22 mouse cellular contexts compared by ENCODE assay signal in the genomic region with DNA sequence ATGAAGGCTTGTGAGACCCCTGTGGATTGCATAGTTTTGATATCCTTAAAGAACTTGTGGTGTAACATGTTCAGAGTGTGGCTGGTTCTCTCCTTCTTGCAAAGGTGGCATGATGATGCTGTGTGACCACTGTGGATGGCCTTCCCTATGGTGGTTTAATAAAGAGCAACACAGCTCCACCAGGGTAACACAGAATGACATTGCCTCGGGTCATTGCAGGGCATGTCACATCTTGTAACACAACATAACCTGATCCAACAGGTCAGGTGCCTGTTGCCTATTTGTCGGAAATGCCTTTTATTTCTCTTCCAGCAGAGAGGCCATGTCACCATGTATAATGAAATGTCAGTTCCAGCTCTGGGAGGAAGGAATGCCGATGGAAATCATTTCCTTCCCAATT.
DNase-seq lines count a peak whose midpoint lies in the region; ATAC-seq lines count a peak whose summit lies in the region.
"Had no signal": no experiment of that assay in that cellular context is flagged by ENCODE, and none has a peak within 500 bp of the region (broad histone marks: within the 10 kb centered on the region; RNA-seq: fewer than 3 reads in every experiment).

No protein-coding gene starts in this region.

- H3K36me3 ChIP-seq in embryonic facial prominence, embryonic 11.5 days (replicated peaks; ENCODE audit: control insufficient read depth, insufficient read depth, low read depth, low read length) = no peaks in the 10 kb centered on the region
- H3K36me3 ChIP-seq in limb, embryonic 11.5 days (ENCODE audit: control insufficient read depth, insufficient read depth, low read length) = no peaks in the 10 kb centered on the region
- H3K36me3 ChIP-seq: forebrain, embryonic 10.5 days; hindbrain, embryonic 15.5 days had no signal

- H3K9me3 ChIP-seq in embryonic facial prominence, embryonic 11.5 days (replicated peaks; ENCODE audit: control insufficient read depth, low read length) = no peaks in the 10 kb centered on the region
- H3K9me3 ChIP-seq in limb, embryonic 11.5 days (ENCODE audit: control insufficient read depth, low read length) = no peaks in the 10 kb centered on the region
- H3K9me3 ChIP-seq: forebrain, embryonic 10.5 days; forebrain, embryonic 13.5 days; hindbrain, embryonic 15.5 days had no signal

- no peak overlapping the region for H3K4me2 ChIP-seq in embryonic facial prominence, embryonic 11.5 days (ENCODE audit: low read depth, low read length)
- H3K4me2 ChIP-seq in limb, embryonic 11.5 days (ENCODE audit: low read depth, severe bottlenecking) = no peak overlapping the region
- H3K4me2 ChIP-seq: forebrain, embryonic 13.5 days; heart, embryonic 11.5 days; hindbrain, embryonic 15.5 days had no signal

- 25% methylated on average over 3 of the region's 3 CpGs for WGBS in embryonic facial prominence, embryonic 11.5 days
- WGBS in limb, embryonic 11.5 days = 10% methylated on average over 3 of the region's 3 CpGs

- peak; percentile 36 for DNase-seq in embryo, embryonic 10 days (ENCODE audit: low spot score)
- no peak for DNase-seq in embryo, embryonic 9.5 days (ENCODE audit: extremely low spot score)
- DNase-seq in embryo, embryonic 10.5 days (ENCODE audit: low spot score) = peak; percentile 38
- peak; percentile 14 for DNase-seq in embryonic facial prominence, embryonic 11.5 days (ENCODE audit: low spot score)
- DNase-seq in limb, embryonic 11.5 days (ENCODE audit: low spot score) = peak; percentile 43
- DNase-seq in heart, postnatal 36 days = no peak
- DNase-seq in urinary bladder, postnatal 25 days (ENCODE audit: low spot score) = no peak
- DNase-seq in adrenal gland, adult 8-10 months = no peak
- DNase-seq: adrenal gland, postnatal 10 days; adrenal gland, postnatal 36 days; cerebellum, adult 18-20 months; cerebellum, adult 9-10 months; cerebellum, postnatal 14 days; gastrocnemius, adult 2 months; gastrocnemius, postnatal 14 days; heart, adult 11 months had no signal

- no peak overlapping the region for H3K27ac ChIP-seq in embryonic facial prominence, embryonic 11.5 days (replicated peaks; ENCODE audit: low read depth, low read length)
- no peak overlapping the region for H3K27ac ChIP-seq in limb, embryonic 11.5 days (replicated peaks; ENCODE audit: low read depth, low read length)
- H3K27ac ChIP-seq: forebrain, embryonic 10.5 days; forebrain, embryonic 13.5 days; gastrocnemius, adult 2 months; hindbrain, embryonic 15.5 days had no signal

- ATAC-seq in embryonic facial prominence, embryonic 11.5 days (replicated peaks; ENCODE audit: insufficient number of reproducible peaks, low FRiP score, low TSS enrichment, low read depth) = no peak
- no peak for ATAC-seq in limb, embryonic 11.5 days (ENCODE audit: insufficient number of reproducible peaks, low FRiP score, low TSS enrichment, low read depth)
- ATAC-seq: activated CD4-positive, CD25-positive, alpha-beta regulatory T cell, adult 4 months; forebrain, embryonic 13.5 days; forebrain, embryonic 16.5 days had no signal

- H3K4me3 ChIP-seq in embryonic facial prominence, embryonic 11.5 days (ENCODE audit: low read depth, low read length) = no peak overlapping the region
- H3K4me3 ChIP-seq in limb, embryonic 11.5 days (ENCODE audit: low read depth, low read length) = no peak overlapping the region
- H3K4me3 ChIP-seq: forebrain, embryonic 10.5 days; forebrain, embryonic 13.5 days; gastrocnemius, adult 2 months; hindbrain, embryonic 15.5 days had no signal

- no peaks in the 10 kb centered on the region for H3K27me3 ChIP-seq in embryonic facial prominence, embryonic 11.5 days (ENCODE audit: control insufficient read depth, insufficient read depth, low read length)
- H3K27me3 ChIP-seq in limb, embryonic 11.5 days (ENCODE audit: control insufficient read depth, insufficient read depth, low read length) = no peaks in the 10 kb centered on the region
- H3K27me3 ChIP-seq: forebrain, embryonic 13.5 days; hindbrain, embryonic 15.5 days had no signal

- no peaks in the 10 kb centered on the region for H3K4me1 ChIP-seq in embryonic facial prominence, embryonic 11.5 days (ENCODE audit: control insufficient read depth, insufficient read depth, low read length)
- H3K4me1 ChIP-seq in limb, embryonic 11.5 days (ENCODE audit: control insufficient read depth, insufficient read depth, low read length) = peaks cover 4% of the 10 kb centered on the region; the same call in 1 of the 2 replicates
- H3K4me1 ChIP-seq: forebrain, embryonic 10.5 days; forebrain, embryonic 13.5 days; hindbrain, embryonic 15.5 days had no signal

- H3K9ac ChIP-seq in embryonic facial prominence, embryonic 11.5 days (replicated peaks; ENCODE audit: low read length) = no peak overlapping the region
- H3K9ac ChIP-seq in limb, embryonic 11.5 days (ENCODE audit: low read length) = no peak overlapping the region
- H3K9ac ChIP-seq: forebrain, embryonic 13.5 days; hindbrain, embryonic 15.5 days had no signal

- intact Hi-C loops in heart, postnatal 36 days (cut with DNase I) = no loop called here

Comparison
In these comparisons a context has a peak if more than half of its experiments do, and no peak if none do; other contexts are left out.
1. DNase-seq: peak in embryo, embryonic 10 days (single experiment), embryo, embryonic 10.5 days (single experiment), embryonic facial prominence, embryonic 11.5 days (single experiment) and limb, embryonic 11.5 days (single experiment); none in embryo, embryonic 9.5 days (single experiment), heart, postnatal 36 days (0 of 2), urinary bladder, postnatal 25 days (single experiment) and adrenal gland, adult 8-10 months (single experiment).